Mouse (Mus musculus): ENCODE measurements around the gene Nes. TPM values are rescaled to one million over a fixed set of nuclear protein-coding genes. Genes with fewer than 3 reads are reported as not detected.

The Nes gene
- polyA plus RNA-seq, 1 experiment = 0.29 TPM

DNA sequence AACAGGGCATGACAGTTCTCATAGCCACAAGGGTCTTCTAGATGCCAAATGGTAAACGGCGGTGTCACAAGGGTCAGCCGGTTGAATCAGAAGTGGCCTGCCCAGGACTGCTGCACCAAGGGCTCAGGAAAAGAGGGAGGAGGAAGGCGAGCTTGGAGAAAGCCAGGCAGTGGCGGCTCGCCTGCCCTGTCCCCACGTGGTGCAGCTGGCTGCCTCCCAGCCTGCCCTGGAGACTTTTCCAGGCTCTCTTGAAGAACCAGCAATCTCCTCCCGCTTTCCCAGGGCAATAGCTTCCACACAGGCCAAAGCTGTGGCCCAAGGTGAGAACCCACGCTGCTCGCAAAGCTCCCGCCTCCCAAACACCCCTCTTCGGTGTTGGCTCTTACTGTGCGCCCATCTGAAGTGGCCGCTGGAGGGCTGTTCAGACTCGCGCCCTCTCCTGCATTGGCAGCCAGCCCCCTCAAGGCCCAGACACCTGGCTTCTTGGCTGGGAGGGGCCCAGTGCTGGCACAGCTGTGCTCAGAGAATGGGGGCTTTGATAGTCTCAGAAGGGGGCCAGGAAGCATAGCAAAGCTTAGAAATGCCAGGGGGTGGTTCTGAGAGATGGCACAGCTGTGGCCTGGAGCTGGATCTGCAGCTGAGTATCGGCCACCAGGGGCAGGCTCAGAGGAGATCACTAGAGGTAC lies 31.6 kb downstream of the Nes start:
- Histone ChIP-seq H3K4me3 (replicated peaks) (no peak overlapping the region), H3K27me3 (replicated peaks) (peaks cover 84% of the 10 kb centered on the region), H3K4me1 (peaks cover 26% of the 10 kb centered on the region), H3K9me3 (peaks cover 22% of the 10 kb centered on the region), H3K36me3 (replicated peaks; ENCODE audit: low read length) (no peaks in the 10 kb centered on the region)
- TF ChIP-seq FLI1 (IDR thresholded peaks at IDR 0.05; ENCODE audit: low read length) (no peak), GATA1 (IDR thresholded peaks at IDR 0.05; ENCODE audit: borderline replicate concordance, low read length) (no peak)

DNA sequence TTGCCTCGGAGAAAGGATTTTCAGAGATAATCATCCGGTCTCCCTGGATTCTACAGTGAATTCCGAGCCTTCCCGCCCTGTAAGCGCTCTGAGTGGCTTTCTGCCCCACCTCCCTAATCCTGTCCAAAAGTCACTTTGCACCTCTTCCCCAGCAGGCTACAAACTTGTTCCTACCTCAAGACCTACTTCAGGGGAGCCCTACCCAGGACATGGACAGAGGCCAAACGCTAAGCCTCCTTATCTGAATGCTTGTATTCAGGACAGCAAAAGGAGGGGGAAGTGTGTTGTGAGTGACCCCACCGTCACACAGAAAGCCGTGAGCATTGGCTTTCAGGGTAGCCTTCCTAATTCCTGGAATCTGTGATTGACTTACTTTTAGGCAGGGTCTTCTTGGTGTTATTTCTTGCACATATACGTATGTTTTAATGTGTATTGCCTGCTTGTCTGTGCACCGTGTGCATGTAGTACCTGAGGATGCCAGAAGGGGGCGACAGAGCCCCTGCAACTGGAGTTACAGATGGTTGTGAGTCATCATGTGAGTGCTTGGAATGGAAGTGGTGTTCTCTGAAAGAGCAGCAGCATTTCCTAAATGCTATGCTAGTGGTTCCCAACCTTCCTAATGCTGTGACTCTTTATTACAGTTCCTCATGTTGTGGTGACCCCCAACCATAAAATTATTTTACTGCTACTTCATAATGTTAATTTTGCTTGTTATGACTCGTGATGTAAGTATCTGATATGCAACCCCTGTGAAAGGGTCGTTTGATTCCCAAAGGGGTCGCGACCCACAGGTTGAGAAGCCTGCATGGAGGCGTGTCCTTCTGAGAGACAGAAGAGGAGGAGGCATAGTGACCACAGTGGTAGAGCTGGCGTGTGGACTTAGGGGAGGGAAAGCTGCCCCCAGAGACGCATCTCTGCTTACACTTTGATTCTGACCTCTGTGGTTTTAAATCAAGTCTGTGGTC lies 35.2 kb downstream of the Nes start:
- H3K36me3 ChIP-seq (replicated peaks; ENCODE audit: low read length) = no peaks in the 10 kb centered on the region
- peaks cover 61% of the 10 kb centered on the region for H3K27me3 ChIP-seq (replicated peaks)
- no peaks in the 10 kb centered on the region for H3K4me1 ChIP-seq
- peaks cover 22% of the 10 kb centered on the region for H3K9me3 ChIP-seq
- no peak for TF ChIP-seq GATA1 (IDR thresholded peaks at IDR 0.05; ENCODE audit: borderline replicate concordance, low read length)
- TF ChIP-seq FLI1 (IDR thresholded peaks at IDR 0.05; ENCODE audit: low read length) = no peak
- no peak overlapping the region for H3K4me3 ChIP-seq (replicated peaks)

- no peaks in the 10 kb centered on the region for H3K36me3 ChIP-seq (replicated peaks; ENCODE audit: low read length)
- peaks cover 25% of the 10 kb centered on the region for H3K9me3 ChIP-seq
- no peak overlapping the region for H3K4me3 ChIP-seq (replicated peaks)
- TF ChIP-seq FLI1 (IDR thresholded peaks at IDR 0.05; ENCODE audit: low read length) (no peak), GATA1 (IDR thresholded peaks at IDR 0.05; ENCODE audit: borderline replicate concordance, low read length) (no peak)
- H3K4me1 ChIP-seq = no peaks in the 10 kb centered on the region
- H3K27me3 ChIP-seq (replicated peaks) = peaks cover 45% of the 10 kb centered on the region
These were observed 39.9 kb downstream of the Nes start for GRCm38 (mm10) chr3:88010634-88011265.

GRCm38 (mm10) chr3:88022322-88023191 lies 51.7 kb downstream of the Nes start:
- Histone ChIP-seq H3K4me3 (replicated peaks) (peak overlapping the region; percentile 92), H3K36me3 (replicated peaks; ENCODE audit: low read length) (no peaks in the 10 kb centered on the region), H3K9me3 (peaks cover 7% of the 10 kb centered on the region), H3K27me3 (replicated peaks) (peaks cover 81% of the 10 kb centered on the region), H3K4me1 (peaks cover 24% of the 10 kb centered on the region)
- TF ChIP-seq FLI1 (IDR thresholded peaks at IDR 0.05; ENCODE audit: low read length) = no peak
- TF ChIP-seq GATA1 (IDR thresholded peaks at IDR 0.05; ENCODE audit: borderline replicate concordance, low read length) = no peak

GRCm38 (mm10) chr3:88023192-88024074 lies 52.6 kb downstream of the Nes start:
- no peaks in the 10 kb centered on the region for H3K36me3 ChIP-seq (replicated peaks; ENCODE audit: low read length)
- peaks cover 80% of the 10 kb centered on the region for H3K27me3 ChIP-seq (replicated peaks)
- H3K4me3 ChIP-seq (replicated peaks) = peak overlapping the region; percentile 92
- H3K4me1 ChIP-seq = peaks cover 24% of the 10 kb centered on the region
- no peak for TF ChIP-seq FLI1 (IDR thresholded peaks at IDR 0.05; ENCODE audit: low read length)
- peaks cover 16% of the 10 kb centered on the region for H3K9me3 ChIP-seq

- Histone ChIP-seq H3K4me1 (peaks cover 30% of the 10 kb centered on the region), H3K4me3 (replicated peaks) (no peak overlapping the region), H3K27me3 (replicated peaks) (peaks cover 83% of the 10 kb centered on the region), H3K36me3 (replicated peaks; ENCODE audit: low read length) (no peaks in the 10 kb centered on the region), H3K9me3 (peaks cover 18% of the 10 kb centered on the region)
- TF ChIP-seq FLI1 (IDR thresholded peaks at IDR 0.05; ENCODE audit: low read length) (no peak), GATA1 (IDR thresholded peaks at IDR 0.05; ENCODE audit: borderline replicate concordance, low read length) (no peak)
These were observed 55.9 kb downstream of the Nes start for GRCm38 (mm10) chr3:88026823-88027222.

GRCm38 (mm10) chr3:88027434-88028186 lies 56.7 kb downstream of the Nes start, which contains the start of gene Hapln2:
Hapln2 (minus strand) TSS chr3:88027583.
- peaks cover 84% of the 10 kb centered on the region for H3K27me3 ChIP-seq (replicated peaks)
- TF ChIP-seq FLI1 (IDR thresholded peaks at IDR 0.05; ENCODE audit: low read length) = no peak
- TF ChIP-seq GATA1 (IDR thresholded peaks at IDR 0.05; ENCODE audit: borderline replicate concordance, low read length) = no peak

More at GRCm38 (mm10) chr3:88027434-88028186, 56.7 kb downstream of the Nes start, which contains the start of gene Hapln2:
- peaks cover 20% of the 10 kb centered on the region for H3K9me3 ChIP-seq
- peaks cover 24% of the 10 kb centered on the region for H3K4me1 ChIP-seq
- H3K4me3 ChIP-seq (replicated peaks) = no peak within 1 kb of the TSS
- no peaks in the 10 kb centered on the region for H3K36me3 ChIP-seq (replicated peaks; ENCODE audit: low read length)

Other genes starting within 250 kb of the Nes start
- gene Lrrc71, start 222.5 kb upstream of the Nes start, polyA plus RNA-seq (2012; ENCODE audit: insufficient read depth, low replicate concordance) = 7.0 and 16.6 TPM in 2 replicates
- not detected in 2 replicates for gene Ntrk1, start 175.9 kb upstream of the Nes start, polyA plus RNA-seq (2012; ENCODE audit: insufficient read depth, low replicate concordance)
- not detected in 2 replicates for gene Insrr, start 174.1 kb upstream of the Nes start, polyA plus RNA-seq (2012; ENCODE audit: insufficient read depth, low replicate concordance)
- gene Pear1, start 146.8 kb upstream of the Nes start, polyA plus RNA-seq (2012; ENCODE audit: insufficient read depth, low replicate concordance) = 164 and 715 TPM in 2 replicates
- 0.12 TPM in 1 of 2 replicates, not detected in the other for gene Sh2d2a, start 124.3 kb upstream of the Nes start, polyA plus RNA-seq (2012; ENCODE audit: insufficient read depth, low replicate concordance)
- gene Prcc, start 85.5 kb upstream of the Nes start, polyA plus RNA-seq (2012; ENCODE audit: insufficient read depth, low replicate concordance) = 62.4 and 99.1 TPM in 2 replicates
- 140 and 1,011 TPM in 2 replicates for gene Hdgf, start 64.8 kb upstream of the Nes start, polyA plus RNA-seq (2012; ENCODE audit: insufficient read depth, low replicate concordance)
- gene Mrpl24, start 51.6 kb upstream of the Nes start, polyA plus RNA-seq (2012; ENCODE audit: insufficient read depth, low replicate concordance) = 3.1 and 14.1 TPM in 2 replicates
- gene Isg20l2, start 40.8 kb upstream of the Nes start, polyA plus RNA-seq (2012; ENCODE audit: insufficient read depth, low replicate concordance) = 2.9 and 3.6 TPM in 2 replicates
- gene Rrnad1, start 40.4 kb upstream of the Nes start, polyA plus RNA-seq (2012; ENCODE audit: insufficient read depth, low replicate concordance) = 13.9 and 14.0 TPM in 2 replicates
- 0.47 TPM in 1 of 2 replicates, not detected in the other for gene Crabp2, start 22.4 kb upstream of the Nes start, polyA plus RNA-seq (2012; ENCODE audit: insufficient read depth, low replicate concordance)
- gene Bcan, start 29.2 kb downstream of the Nes start, polyA plus RNA-seq (2012; ENCODE audit: insufficient read depth, low replicate concordance) = not detected in 2 replicates
- gene Hapln2, start 56.5 kb downstream of the Nes start, polyA plus RNA-seq (2012; ENCODE audit: insufficient read depth, low replicate concordance) = not detected in 2 replicates
- gene Gpatch4, start 72.0 kb downstream of the Nes start, polyA plus RNA-seq (2012; ENCODE audit: insufficient read depth, low replicate concordance) = 5.3 and 18.9 TPM in 2 replicates
- 30.3 and 44.6 TPM in 2 replicates for gene Naxe, start 87.4 kb downstream of the Nes start, polyA plus RNA-seq (2012; ENCODE audit: insufficient read depth, low replicate concordance)
- not detected in 2 replicates for gene Ttc24, start 107.2 kb downstream of the Nes start, polyA plus RNA-seq (2012; ENCODE audit: insufficient read depth, low replicate concordance)
- 3.3 and 6.8 TPM in 2 replicates for gene Iqgap3, start 110.9 kb downstream of the Nes start, polyA plus RNA-seq (2012; ENCODE audit: insufficient read depth, low replicate concordance)
- 60.2 and 145 TPM in 2 replicates for gene Mef2d, start 171.3 kb downstream of the Nes start, polyA plus RNA-seq (2012; ENCODE audit: insufficient read depth, low replicate concordance)

Measured in megakaryocyte, embryonic 14.5 days (primary cell).